10 mouse cellular contexts compared by ENCODE assay signal in genomic region chr6:50984157-50984905, GRCm38 (mm10).
DNase-seq lines count a peak whose midpoint lies in the region; ATAC-seq and TF ChIP-seq lines count a peak whose summit lies in the region.
"Had no signal": no experiment of that assay in that cellular context is flagged by ENCODE, and none has a peak within 500 bp of the region (broad histone marks: within the 10 kb centered on the region; RNA-seq: fewer than 3 reads in every experiment).

No protein-coding gene starts in this region.

- H3K4me1 ChIP-seq in lung, embryonic 14.5 days (ENCODE audit: insufficient read depth) = peaks cover 25% of the 10 kb centered on the region
- H3K4me1 ChIP-seq in limb, embryonic 11.5 days (ENCODE audit: control insufficient read depth, insufficient read depth, low read length) = peaks cover 66% of the 10 kb centered on the region
- H3K4me1 ChIP-seq in stomach, embryonic 16.5 days (ENCODE audit: control insufficient read depth, insufficient read depth, low read length) = peaks cover 41% of the 10 kb centered on the region

- no peaks in the 10 kb centered on the region for H3K9me3 ChIP-seq in lung, embryonic 14.5 days (ENCODE audit: low read depth, low read length)
- no peaks in the 10 kb centered on the region for H3K9me3 ChIP-seq in limb, embryonic 11.5 days (ENCODE audit: control insufficient read depth, low read length)
- no peaks in the 10 kb centered on the region for H3K9me3 ChIP-seq in stomach, embryonic 16.5 days (replicated peaks; ENCODE audit: control insufficient read depth, low read length)

- intact Hi-C loops in heart, postnatal 25 days (cut with DNase I) = no loop called here
- intact Hi-C loops in gastrocnemius, postnatal 36 days (cut with DNase I) = no loop called here

- 37% methylated on average over 11 of the region's 11 CpGs for WGBS in lung, embryonic 14.5 days
- WGBS in limb, embryonic 11.5 days = 5% methylated on average over 11 of the region's 11 CpGs
- 34% methylated on average over 11 of the region's 11 CpGs for WGBS in stomach, embryonic 16.5 days

- H3K4me2 ChIP-seq in lung, embryonic 14.5 days = no peak overlapping the region
- H3K4me2 ChIP-seq in limb, embryonic 11.5 days (ENCODE audit: low read depth, severe bottlenecking) = peak overlapping the region; percentile 25; the same call in 1 of the 2 replicates
- H3K4me2 ChIP-seq in stomach, embryonic 16.5 days (ENCODE audit: low read depth, low read length) = no peak overlapping the region

- H3K4me3 ChIP-seq in lung, embryonic 14.5 days (ENCODE audit: low read depth, low read length) = no peak overlapping the region
- no peak overlapping the region for H3K4me3 ChIP-seq in limb, embryonic 11.5 days (ENCODE audit: low read depth, low read length)
- H3K4me3 ChIP-seq in stomach, embryonic 16.5 days (replicated peaks; ENCODE audit: low read length) = no peak overlapping the region

- H3K36me3 ChIP-seq in lung, embryonic 14.5 days (ENCODE audit: insufficient read depth) = no peaks in the 10 kb centered on the region
- no peaks in the 10 kb centered on the region for H3K36me3 ChIP-seq in limb, embryonic 11.5 days (ENCODE audit: control insufficient read depth, insufficient read depth, low read length)
- no peaks in the 10 kb centered on the region for H3K36me3 ChIP-seq in stomach, embryonic 16.5 days (ENCODE audit: control insufficient read depth, insufficient read depth, low read length)

- no peak for TF ChIP-seq CTCF in lung, embryonic 14.5 days (IDR thresholded peaks at IDR 0.05; ENCODE audit: low read depth)

- H3K27ac ChIP-seq in lung, embryonic 14.5 days (ENCODE audit: low read depth) = peak overlapping the region; percentile 72; the same call in 1 of the 2 replicates
- peak overlapping the region; percentile 87 for H3K27ac ChIP-seq in limb, embryonic 11.5 days (replicated peaks; ENCODE audit: low read depth, low read length)
- H3K27ac ChIP-seq in stomach, embryonic 16.5 days (ENCODE audit: low read length) = peak overlapping the region; percentile 88

- H3K9ac ChIP-seq in lung, embryonic 14.5 days = no peak overlapping the region
- H3K9ac ChIP-seq in limb, embryonic 11.5 days (ENCODE audit: low read length) = peak overlapping the region; percentile 52
- H3K9ac ChIP-seq in stomach, embryonic 16.5 days (ENCODE audit: low read length) = no peak overlapping the region

- H3K27me3 ChIP-seq in lung, embryonic 14.5 days (ENCODE audit: insufficient read depth, low read length) = no peaks in the 10 kb centered on the region
- no peaks in the 10 kb centered on the region for H3K27me3 ChIP-seq in limb, embryonic 11.5 days (ENCODE audit: control insufficient read depth, insufficient read depth, low read length)
- no peaks in the 10 kb centered on the region for H3K27me3 ChIP-seq in stomach, embryonic 16.5 days (ENCODE audit: control insufficient read depth, insufficient read depth, low read length)

- no peak for ATAC-seq in lung, embryonic 14.5 days (ENCODE audit: insufficient read depth)
- ATAC-seq in limb, embryonic 11.5 days (ENCODE audit: insufficient number of reproducible peaks, low FRiP score, low TSS enrichment, low read depth) = peak; percentile 32; the same call in 1 of the 2 replicates
- ATAC-seq in stomach, embryonic 16.5 days (ENCODE audit: insufficient read depth, low FRiP score) = peak; percentile 47; the same call in 1 of the 2 replicates

- DNase-seq in heart, adult 11 months = peak; percentile 84
- no peak for DNase-seq in heart, postnatal 25 days (ENCODE audit: low spot score)
- no peak for DNase-seq in lung, embryonic 14.5 days
- DNase-seq in lung, adult 18-20 months = no peak
- peak; percentile 72 for DNase-seq in limb, embryonic 11.5 days (ENCODE audit: low spot score)
- DNase-seq in frontal cortex, postnatal 25 days (ENCODE audit: low spot score in 2 of 2) = no peak
- no peak for DNase-seq in gastrocnemius, postnatal 36 days
- DNase-seq: cerebellum, adult 11 months; lung, postnatal 36 days had no signal

Comparison
In these comparisons a context has a peak if more than half of its experiments do, and no peak if none do; other contexts are left out.
1. DNase-seq: peak in heart, adult 11 months (single experiment) and limb, embryonic 11.5 days (single experiment); none in heart, postnatal 25 days (single experiment), lung, embryonic 14.5 days (single experiment), lung, adult 18-20 months (0 of 2), frontal cortex, postnatal 25 days (0 of 2) and gastrocnemius, postnatal 36 days (0 of 2).
2. Peak in every context shown above with its lines, with median percentiles within 50 percentile points of each other: H3K27ac ChIP-seq.